Mouse (Mus musculus) thymus, postnatal 14 days (tissue): ENCODE measurements around the gene Mmp9.
A peak's percentile ranks its signal among the peaks of the same experiment; 100 is the strongest.

Source experiments
- DNase-seq: peaks from one replicate; pipeline ENCODE4 v3.0.0; 2021

Mmp9 gene

DNA sequence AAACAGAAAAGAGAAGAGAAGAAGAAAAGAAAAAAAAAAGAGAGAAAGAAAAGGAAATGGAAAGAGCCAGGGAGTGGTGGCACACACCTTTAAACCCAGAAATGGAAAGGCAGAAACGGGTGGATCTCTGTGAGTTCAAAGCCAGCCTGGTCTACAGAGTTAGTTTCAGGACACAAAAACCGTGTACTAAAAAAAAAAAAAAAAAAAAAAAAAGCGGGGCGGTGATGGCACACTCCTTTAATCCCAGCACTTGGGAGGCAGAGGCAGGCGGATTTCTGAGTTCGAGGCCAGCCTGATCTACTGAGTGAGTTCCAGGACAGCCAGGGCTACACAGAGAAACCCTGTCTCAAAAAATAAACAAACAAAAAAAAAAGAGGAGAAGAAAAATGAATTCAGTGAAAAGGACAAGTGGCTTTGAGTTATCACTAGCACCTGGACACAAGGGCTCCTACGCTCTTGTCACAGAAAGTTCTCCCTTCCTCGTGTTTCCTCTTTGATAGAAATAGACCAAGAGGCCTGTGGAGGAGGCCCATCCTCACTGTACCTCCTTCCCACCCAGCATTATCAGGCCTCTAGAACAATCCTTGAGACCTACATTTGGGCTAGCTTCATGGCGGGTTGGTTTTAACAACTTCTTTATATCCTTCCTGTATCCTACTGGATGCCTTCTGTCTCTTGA lies 27.7 kb upstream of the Mmp9 start:
- no peak for DNase-seq

DNA sequence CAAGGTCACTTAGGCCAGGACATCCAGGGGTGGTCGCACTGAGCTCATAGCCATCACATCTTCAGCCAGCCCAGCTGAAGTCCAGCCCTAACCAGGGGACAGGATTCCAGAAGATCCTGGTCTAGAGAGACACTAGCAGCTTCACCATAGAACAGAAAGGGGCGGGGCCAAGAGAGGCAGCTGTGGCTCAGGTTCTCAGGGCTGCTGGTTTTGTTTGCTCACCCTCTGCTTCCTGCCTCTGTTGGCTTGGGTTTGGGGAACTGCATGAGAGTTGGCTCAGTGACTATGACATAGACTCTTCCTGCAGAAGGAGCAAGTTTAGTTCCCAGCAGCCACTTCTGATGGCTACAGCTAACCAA lies 27.2 kb upstream of the Mmp9 start:
- peak; percentile 93 for DNase-seq

DNA sequence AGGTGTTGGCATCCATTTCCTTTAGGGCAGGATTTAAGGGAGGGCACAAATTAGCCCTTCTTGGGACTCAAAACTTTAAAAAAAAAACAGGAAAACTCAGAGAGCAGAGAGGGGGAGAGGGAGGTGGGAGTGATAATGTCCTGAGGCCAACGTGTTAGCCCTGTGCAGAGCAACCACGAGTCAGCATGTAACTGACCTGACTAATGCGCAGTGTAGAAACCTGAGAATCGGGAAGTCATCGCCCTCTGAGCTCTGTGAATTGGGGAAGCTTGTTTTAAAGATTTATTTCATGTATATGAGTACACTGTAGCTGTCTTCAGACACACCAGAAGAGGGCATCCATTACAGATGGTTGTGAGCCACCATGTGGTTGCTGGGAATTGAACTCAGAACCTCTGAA lies 23.8 kb upstream of the Mmp9 start:
- DNase-seq, result no peak

DNA sequence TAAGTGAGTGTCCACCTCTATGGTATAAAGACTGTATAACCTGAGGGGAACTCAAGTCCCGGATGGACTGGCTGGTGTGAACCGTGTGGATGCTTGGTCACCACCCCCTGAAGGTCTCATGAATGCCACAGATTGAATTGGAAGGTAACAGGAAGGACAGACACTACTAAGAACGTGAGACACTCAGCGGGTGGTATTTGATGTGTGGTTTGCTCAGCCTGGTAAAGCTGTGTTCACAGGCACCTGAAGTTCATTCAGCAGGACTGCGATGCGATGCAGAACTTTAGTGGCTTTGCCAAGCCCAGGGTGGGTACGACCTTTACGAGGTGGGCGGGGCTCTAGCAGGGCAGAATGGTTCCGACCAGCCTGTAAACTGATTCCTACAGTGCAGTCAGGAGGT lies 23.2 kb upstream of the Mmp9 start:
- DNase-seq, result peak; percentile 38

DNA sequence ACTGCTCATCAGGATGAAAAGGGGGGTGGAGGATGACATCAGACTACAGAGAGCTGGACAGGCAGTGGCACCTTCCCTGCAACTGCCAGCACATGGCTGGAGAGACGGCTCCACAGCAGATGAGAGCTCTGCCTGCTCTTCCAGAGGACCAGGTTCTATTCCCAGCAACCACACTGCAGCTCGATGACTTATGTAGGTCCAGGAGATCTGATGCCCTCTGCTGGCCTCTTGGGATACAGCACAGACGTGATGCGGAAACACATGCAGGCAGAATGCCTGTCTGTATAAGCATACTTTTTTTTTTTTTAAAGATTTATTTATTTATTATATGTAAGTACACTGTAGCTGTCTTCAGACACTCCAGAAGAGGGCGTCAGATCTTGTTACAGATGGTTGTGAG lies 22.3 kb upstream of the Mmp9 start:
- peak; percentile 68 for DNase-seq

GRCm38 (mm10) chr2:164921984-164922383 lies 18.6 kb upstream of the Mmp9 start:
- no peak for DNase-seq

- DNase-seq, result no peak
Observed at GRCm38 (mm10) chr2:164923291-164923690, 17.3 kb upstream of the Mmp9 start.

DNA sequence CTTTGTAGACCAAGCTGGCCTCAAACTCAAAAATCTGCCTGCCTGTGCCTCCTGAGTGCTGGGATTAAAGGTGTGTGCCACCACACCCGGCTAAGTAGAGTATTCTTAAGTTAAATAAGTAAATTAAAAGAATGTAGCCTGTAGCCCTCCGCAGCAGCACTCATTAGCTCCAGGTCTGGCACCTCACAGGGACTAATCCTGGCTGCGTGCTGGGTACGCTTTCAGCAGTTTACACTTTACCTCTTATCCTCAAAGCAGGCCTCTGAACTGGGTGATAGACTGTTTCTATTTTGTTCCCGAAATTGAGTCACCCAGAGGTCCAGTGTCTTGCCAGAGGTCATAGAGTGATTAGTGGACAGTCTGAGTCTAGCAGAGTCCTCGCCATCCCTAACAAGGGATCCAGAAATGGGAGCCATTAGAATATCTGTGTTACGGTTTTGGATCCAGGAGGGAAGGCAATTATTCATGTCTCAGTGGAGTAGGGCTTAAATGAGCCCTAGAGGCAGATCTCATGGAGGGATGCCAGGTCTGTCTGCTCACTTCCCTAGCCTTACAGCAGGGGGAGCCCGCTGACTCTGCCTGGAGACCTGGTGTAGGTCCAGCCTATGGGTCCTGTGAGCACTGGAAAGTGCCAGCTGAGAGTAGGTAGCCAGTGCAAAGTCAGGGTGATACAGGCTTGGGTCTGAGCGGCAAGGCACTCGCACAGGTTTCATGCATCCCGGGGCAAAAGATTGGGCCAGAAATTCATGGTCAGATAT lies 16.3 kb upstream of the Mmp9 start:
- DNase-seq, result peak; percentile 87

GRCm38 (mm10) chr2:164930706-164931581 lies 9.6 kb upstream of the Mmp9 start:
- no peak for DNase-seq

- no peak for DNase-seq
Observed at GRCm38 (mm10) chr2:164933534-164933933, 7.0 kb upstream of the Mmp9 start.

- DNase-seq, result no peak
Observed at GRCm38 (mm10) chr2:164935991-164936390, 4.6 kb upstream of the Mmp9 start.

- peak; percentile 80 for DNase-seq
Observed at GRCm38 (mm10) chr2:164938146-164939091, 2.2 kb upstream of the Mmp9 start.

- peak; percentile 27 for DNase-seq
Observed at GRCm38 (mm10) chr2:164939106-164939505, 1.5 kb upstream of the Mmp9 start.

DNA sequence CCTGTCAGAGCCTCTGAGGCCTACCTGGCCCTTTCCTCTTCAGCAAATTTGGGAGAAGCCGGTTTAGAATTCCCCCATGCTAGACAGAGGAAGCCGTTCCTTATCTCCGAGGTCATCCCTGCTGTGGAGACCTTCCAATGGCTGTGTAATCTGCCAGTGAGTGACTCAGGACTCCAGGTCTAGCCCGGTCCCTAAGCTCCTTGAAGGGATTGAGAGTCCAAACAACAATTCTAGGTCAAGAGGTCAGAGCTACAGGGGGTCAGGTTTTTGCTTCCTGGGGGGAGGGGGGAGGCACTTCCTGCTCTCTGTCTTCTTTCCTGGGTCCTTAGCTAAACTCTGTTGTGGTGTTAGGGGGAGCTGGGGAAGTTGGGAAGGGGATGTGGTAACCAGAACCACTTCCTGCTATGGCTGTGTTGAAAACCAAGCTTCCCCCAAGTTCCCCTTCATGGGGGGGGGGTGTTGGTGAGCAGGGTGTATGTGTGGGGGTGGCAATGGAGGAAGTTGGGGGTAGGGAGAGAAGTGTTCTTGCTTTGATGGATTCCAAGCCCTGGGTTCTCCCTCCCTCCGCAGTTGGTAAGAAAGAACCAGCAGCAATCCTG lies 2.2 kb downstream of the Mmp9 start:
- peak; percentile 80 for DNase-seq

DNA sequence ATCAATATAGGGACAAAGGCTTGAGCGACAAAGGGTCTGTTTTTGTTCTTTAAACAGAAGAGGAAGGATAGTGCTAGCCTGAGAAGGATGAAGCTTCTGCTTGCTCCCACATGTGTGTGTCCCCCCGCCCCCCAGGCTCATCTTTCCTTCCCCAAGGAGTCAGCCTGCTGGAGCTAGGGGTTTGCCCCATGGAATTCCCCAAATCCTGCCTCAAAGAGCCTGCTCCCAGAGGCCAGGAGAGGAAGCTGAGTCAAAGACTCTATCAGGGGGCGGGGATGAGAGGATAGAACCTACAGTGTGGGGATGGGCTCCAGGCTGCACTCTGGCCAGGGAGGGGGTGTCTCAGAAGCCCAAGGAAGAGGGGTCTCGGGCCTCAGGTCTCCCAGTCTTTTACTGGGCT lies 6.9 kb downstream of the Mmp9 start:
- DNase-seq, result no peak

GRCm38 (mm10) chr2:164947930-164948329 lies 7.3 kb downstream of the Mmp9 start:
- no peak for DNase-seq

DNA sequence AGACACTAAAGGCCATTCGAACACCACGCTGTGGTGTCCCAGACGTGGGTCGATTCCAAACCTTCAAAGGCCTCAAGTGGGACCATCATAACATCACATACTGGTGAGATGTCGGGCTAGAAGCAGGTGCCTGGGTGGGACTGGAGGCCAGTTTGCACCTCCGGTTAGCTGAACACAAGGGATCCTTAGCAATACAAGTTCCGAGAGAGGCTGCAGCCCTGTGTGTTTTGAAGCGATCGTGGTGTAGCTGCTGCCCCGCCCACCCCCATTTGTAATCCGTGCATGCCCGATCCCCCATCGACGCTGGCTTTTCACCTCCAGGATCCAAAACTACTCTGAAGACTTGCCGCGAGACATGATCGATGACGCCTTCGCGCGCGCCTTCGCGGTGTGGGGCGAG lies 8.4 kb downstream of the Mmp9 start:
- no peak for DNase-seq

DNA sequence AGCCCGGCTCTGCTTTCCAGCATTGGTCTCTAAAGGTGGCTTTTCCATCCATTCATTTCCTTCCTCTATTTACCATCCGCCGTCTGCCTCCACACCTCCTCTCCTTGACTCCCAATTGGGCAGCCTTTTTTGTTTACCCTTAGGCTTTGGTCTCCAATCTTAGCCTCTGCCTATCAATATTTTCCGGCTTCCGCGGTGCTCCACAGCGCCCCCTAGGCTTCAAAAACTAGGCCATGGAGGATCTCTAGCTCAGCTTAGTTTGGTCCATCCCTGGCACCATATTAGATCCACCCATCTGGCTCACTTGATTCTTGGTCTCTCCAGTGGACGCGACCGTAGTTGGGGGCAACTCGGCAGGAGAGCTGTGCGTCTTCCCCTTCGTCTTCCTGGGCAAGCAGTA lies 9.9 kb downstream of the Mmp9 start:
- DNase-seq, result no peak

- no peak for DNase-seq
Observed at GRCm38 (mm10) chr2:164951745-164952144, 11.2 kb downstream of the Mmp9 start.

- peak; percentile 46 for DNase-seq
Observed at GRCm38 (mm10) chr2:164952448-164952847, 11.9 kb downstream of the Mmp9 start.

DNA sequence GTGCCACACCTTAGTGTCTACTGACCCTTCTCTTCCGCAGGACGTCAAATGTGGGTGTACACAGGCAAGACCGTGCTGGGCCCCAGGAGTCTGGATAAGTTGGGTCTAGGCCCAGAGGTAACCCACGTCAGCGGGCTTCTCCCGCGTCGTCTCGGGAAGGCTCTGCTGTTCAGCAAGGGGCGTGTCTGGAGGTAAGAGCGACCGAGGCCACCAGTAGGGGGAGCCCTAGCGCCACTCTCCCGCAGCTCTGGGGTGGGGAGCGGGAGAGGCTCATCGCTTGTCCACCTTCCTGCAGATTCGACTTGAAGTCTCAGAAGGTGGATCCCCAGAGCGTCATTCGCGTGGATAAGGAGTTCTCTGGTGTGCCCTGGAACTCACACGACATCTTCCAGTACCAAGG lies 12.6 kb downstream of the Mmp9 start:
- DNase-seq, result peak; percentile 86

GRCm38 (mm10) chr2:164955725-164956124 lies 15.1 kb downstream of the Mmp9 start:
- DNase-seq, result no peak
